Mouse (Mus musculus) adipocyte (in vitro differentiated cells): ENCODE data around the gene Rpa3.

Source experiments
- DNase-seq: peaks from one replicate; pipeline ENCODE4 v3.0.0-alpha.2; 2016; ENCODE audit warnings: low spot score

Rpa3 gene

DNA sequence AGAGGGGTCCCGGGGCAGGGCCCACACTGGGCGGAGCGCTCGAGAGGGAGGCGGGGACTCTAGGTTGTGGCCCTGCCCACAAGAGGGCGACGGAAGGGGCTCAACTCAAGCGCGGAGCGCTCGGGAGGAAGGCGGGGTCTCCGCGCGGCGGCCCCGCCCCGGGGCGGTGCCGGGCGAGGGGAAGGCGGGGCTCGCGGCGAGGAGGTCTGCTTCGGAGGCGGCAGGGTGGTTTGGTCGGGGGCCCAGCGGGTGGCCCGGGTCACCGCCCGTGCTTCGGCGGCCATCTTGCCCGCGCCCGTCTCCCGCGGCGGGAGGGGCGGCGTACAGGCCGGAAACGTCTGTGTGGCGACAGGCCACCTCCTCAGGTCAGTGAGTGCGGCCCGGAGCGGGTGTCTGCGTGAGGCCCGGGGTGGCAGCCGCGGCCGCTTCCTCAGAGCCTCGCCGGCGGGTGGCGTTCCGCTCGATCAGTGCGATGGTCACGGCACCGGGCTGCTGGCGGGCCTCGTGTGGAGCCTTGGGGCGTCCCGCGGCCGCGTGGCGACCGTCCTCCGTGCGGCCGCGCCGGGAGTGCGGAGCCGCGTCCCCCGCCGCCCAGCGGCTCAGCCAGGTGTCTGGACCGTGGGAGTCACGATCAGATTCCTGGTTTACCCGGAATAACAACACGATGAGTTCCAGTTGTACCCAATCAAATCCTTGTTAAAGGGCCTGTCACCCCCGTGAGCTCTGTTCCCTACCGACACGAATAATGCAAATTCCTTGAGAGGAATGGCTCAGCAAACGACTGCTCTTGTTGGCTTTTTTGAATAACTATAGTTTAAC lies 49.7 kb downstream of the Rpa3 start, which contains the start of gene Mios:
Mios (plus strand) TSS at position 176 of the 819 bp plus-strand sequence.
- peak; percentile 90 for DNase-seq
